Mouse (Mus musculus) megakaryocyte progenitor cell, adult 5-6 weeks (primary cell): ENCODE results near the gene Rps6kl1. TPM values are rescaled to one million over a fixed set of nuclear protein-coding genes. Genes with fewer than 3 reads are reported as not detected.
A peak's percentile ranks its signal among the peaks of the same experiment; 100 is the strongest.

ENCODE experiments used
- ATAC-seq: replicated peaks from 2 replicates; pipeline ENCODE4 v1.8.0; 2016; ENCODE audit warnings: mild to moderate bottlenecking, moderate TSS enrichment, inconsistent platforms; ENCODE audit not compliant: poor library complexity
- total RNA-seq, 2 experiments: library from RNA; stranded (forward) in 1 of 2; stranded (reverse) in 1 of 2; fragments of 157-497, 149-512 nt in 1 of 2; fragments of 200-1000 nt in 1 of 2; gene quantifications; 2 replicates each; pipeline versions ENCODE4 v1.2.3 to v1.2.4; 2015 to 2017

Gene Rps6kl1
- total RNA-seq (2015) = not detected in 2 replicates
- not detected in 2 replicates for total RNA-seq (2017)

GRCm38 (mm10) chr12:85151002-85151774, at the start of gene Rps6kl1:
Rps6kl1 (minus strand) TSS chr12:85151264.
- peak; percentile 87 for ATAC-seq

GRCm38 (mm10) chr12:85199954-85200353, 48.9 kb upstream of the Rps6kl1 start:
- no peak for ATAC-seq

GRCm38 (mm10) chr12:85197936-85198335, 46.9 kb upstream of the Rps6kl1 start:
- no peak for ATAC-seq

GRCm38 (mm10) chr12:85197371-85197770, 46.3 kb upstream of the Rps6kl1 start:
- no peak for ATAC-seq

- ATAC-seq = no peak
These were observed 45.1 kb upstream of the Rps6kl1 start for GRCm38 (mm10) chr12:85196191-85196590.

- no peak for ATAC-seq
These were observed 44.0 kb upstream of the Rps6kl1 start for GRCm38 (mm10) chr12:85195086-85195485.

GRCm38 (mm10) chr12:85194623-85195018, 43.6 kb upstream of the Rps6kl1 start:
- no peak for ATAC-seq

- no peak for ATAC-seq
These were observed 43.0 kb upstream of the Rps6kl1 start for GRCm38 (mm10) chr12:85193923-85194622.

GRCm38 (mm10) chr12:85193146-85193545, 42.1 kb upstream of the Rps6kl1 start:
- ATAC-seq = no peak

GRCm38 (mm10) chr12:85192461-85193108, 41.5 kb upstream of the Rps6kl1 start:
- peak; percentile 92 for ATAC-seq

GRCm38 (mm10) chr12:85190290-85190689, 39.2 kb upstream of the Rps6kl1 start:
- no peak for ATAC-seq

- ATAC-seq = no peak
These were observed 35.3 kb upstream of the Rps6kl1 start for GRCm38 (mm10) chr12:85186361-85186760.

GRCm38 (mm10) chr12:85185810-85186209, 34.7 kb upstream of the Rps6kl1 start:
- ATAC-seq = no peak

GRCm38 (mm10) chr12:85184118-85184517, 33.1 kb upstream of the Rps6kl1 start:
- no peak for ATAC-seq

GRCm38 (mm10) chr12:85182898-85183297, 31.8 kb upstream of the Rps6kl1 start:
- peak; percentile 62 for ATAC-seq

GRCm38 (mm10) chr12:85182345-85182643, 31.2 kb upstream of the Rps6kl1 start:
- no peak for ATAC-seq

- no peak for ATAC-seq
These were observed 30.6 kb upstream of the Rps6kl1 start for GRCm38 (mm10) chr12:85181475-85182344.

GRCm38 (mm10) chr12:85178294-85178693, 27.2 kb upstream of the Rps6kl1 start:
- ATAC-seq = no peak

GRCm38 (mm10) chr12:85177740-85178239, 26.7 kb upstream of the Rps6kl1 start, which contains the start of gene Pgf:
Pgf (minus strand) TSS chr12:85177790.
- ATAC-seq = peak; percentile 38

GRCm38 (mm10) chr12:85176846-85177523, 25.9 kb upstream of the Rps6kl1 start:
- ATAC-seq = peak; percentile 92
